24 mouse cellular contexts compared by ENCODE assay signal in the genomic region with DNA sequence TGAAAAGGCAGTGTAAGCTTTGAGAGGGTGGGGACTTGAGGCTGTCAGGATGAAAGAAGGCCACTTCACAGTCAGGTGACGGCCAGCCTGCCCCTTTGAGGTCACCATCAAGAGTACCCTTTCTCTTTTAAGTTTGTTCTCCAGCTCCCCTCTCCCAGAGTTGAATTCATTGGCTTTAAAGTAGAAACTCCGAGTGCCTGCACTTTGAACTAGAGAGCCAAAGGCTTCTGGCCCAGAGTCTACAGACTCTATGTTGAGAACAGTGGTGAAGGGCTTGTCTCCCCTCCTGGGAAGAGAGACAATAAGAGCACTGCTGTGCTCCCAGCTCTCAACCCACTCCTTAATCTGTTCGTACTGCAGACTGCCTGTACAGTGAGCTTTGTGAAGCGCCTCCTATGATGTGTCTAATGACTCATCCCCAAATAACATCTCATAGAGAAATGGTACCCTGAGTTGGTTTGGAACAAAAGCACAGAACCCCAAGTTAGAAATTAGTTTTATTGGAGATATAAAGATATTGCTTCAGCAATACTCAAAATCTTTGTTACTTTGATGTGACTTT. TPM values are rescaled to one million over a fixed set of nuclear protein-coding genes. Genes with fewer than 3 reads are reported as not detected.
DNase-seq lines count a peak whose midpoint lies in the region; ATAC-seq and TF ChIP-seq lines count a peak whose summit lies in the region.
"Had no signal": no experiment of that assay in that cellular context is flagged by ENCODE, and none has a peak within 500 bp of the region (broad histone marks: within the 10 kb centered on the region; RNA-seq: fewer than 3 reads in every experiment).

No protein-coding gene starts in this region.

- no peak overlapping the region for H3K9ac ChIP-seq in midbrain, postnatal 0 days (replicated peaks; ENCODE audit: low read length, poor library complexity, severe bottlenecking)
- H3K9ac ChIP-seq: embryonic facial prominence, embryonic 12.5 days; forebrain, postnatal 0 days; heart, embryonic 15.5 days; hindbrain, embryonic 15.5 days had no signal

- H3K4me3 ChIP-seq in midbrain, embryonic 10.5 days: no peak overlapping the region
- no peak overlapping the region for H3K4me3 ChIP-seq in midbrain, postnatal 0 days (ENCODE audit: low read depth, low read length)
- H3K4me3 ChIP-seq: embryonic facial prominence, embryonic 12.5 days; heart, embryonic 15.5 days; hindbrain, embryonic 15.5 days had no signal

- H3K27ac ChIP-seq in midbrain, embryonic 10.5 days (replicated peaks): peak overlapping the region; percentile 38; the same call in 1 of the 2 replicates
- H3K27ac ChIP-seq in midbrain, postnatal 0 days (ENCODE audit: low read depth, low read length): no peak overlapping the region
- H3K27ac ChIP-seq: embryonic facial prominence, embryonic 12.5 days; heart, embryonic 15.5 days; hindbrain, embryonic 15.5 days had no signal

- no peaks in the 10 kb centered on the region for H3K9me3 ChIP-seq in midbrain, embryonic 10.5 days (replicated peaks)
- H3K9me3 ChIP-seq in midbrain, postnatal 0 days (ENCODE audit: low read length): no peaks in the 10 kb centered on the region
- H3K9me3 ChIP-seq: embryonic facial prominence, embryonic 12.5 days; heart, embryonic 15.5 days; hindbrain, embryonic 15.5 days had no signal

- H3K36me3 ChIP-seq in midbrain, embryonic 10.5 days: no peaks in the 10 kb centered on the region
- no peaks in the 10 kb centered on the region for H3K36me3 ChIP-seq in midbrain, postnatal 0 days (ENCODE audit: insufficient read depth, low read length)
- H3K36me3 ChIP-seq: embryonic facial prominence, embryonic 12.5 days; heart, embryonic 15.5 days; hindbrain, embryonic 15.5 days had no signal

- no peak for TF ChIP-seq POLR2A in brain, embryonic 14.5 days (IDR thresholded peaks at IDR 0.05; ENCODE audit: borderline replicate concordance, extremely low read depth, insufficient read depth, insufficient read length, poor library complexity, severe bottlenecking)

- TF ChIP-seq CTCF in midbrain, postnatal 0 days (IDR thresholded peaks at IDR 0.05): no peak
- TF ChIP-seq CTCF in brain, embryonic 14.5 days (IDR thresholded peaks at IDR 0.05; ENCODE audit: borderline replicate concordance, extremely low read depth, insufficient read depth, insufficient read length): no peak

- no peak for ATAC-seq in midbrain, postnatal 0 days (ENCODE audit: low FRiP score)
- ATAC-seq: activated CD4-positive, CD25-positive, alpha-beta regulatory T cell, adult 4 months; forebrain, postnatal 0 days; Patski had no signal

- WGBS in midbrain, embryonic 10.5 days: 50% methylated on average over 4 of the region's 4 CpGs
- 55% methylated on average over 4 of the region's 4 CpGs for WGBS in midbrain, postnatal 0 days

- peak; percentile 18 for DNase-seq in heart, adult 11 months
- DNase-seq in heart, postnatal 4 days: no peak
- DNase-seq in midbrain, embryonic 10.5 days (ENCODE audit: low spot score): no peak
- no peak for DNase-seq in midbrain, postnatal 0 days (ENCODE audit: low spot score)
- peak; percentile 52 for DNase-seq in brain, embryonic 14.5 days (ENCODE audit: low read depth)
- no peak for DNase-seq in left cerebral cortex, adult 8-10 months (ENCODE audit: low spot score in 2 of 2)
- DNase-seq: adrenal gland, adult 2 months; adrenal gland, postnatal 36 days; cerebellum, adult 11-12 months; cerebellum, adult 9-10 months; cerebellum, postnatal 25 days; forebrain, postnatal 0 days; gastrocnemius, postnatal 36 days; heart, adult 18-20 months; heart, postnatal 14 days had no signal

- no peak overlapping the region for H3K4me2 ChIP-seq in midbrain, postnatal 0 days (ENCODE audit: low read depth, low read length, poor library complexity, severe bottlenecking)
- H3K4me2 ChIP-seq: embryonic facial prominence, embryonic 12.5 days; heart, embryonic 11.5 days; heart, embryonic 15.5 days; hindbrain, embryonic 15.5 days had no signal

- no peaks in the 10 kb centered on the region for H3K27me3 ChIP-seq in midbrain, embryonic 10.5 days (ENCODE audit: low read depth, poor library complexity, severe bottlenecking)
- no peaks in the 10 kb centered on the region for H3K27me3 ChIP-seq in midbrain, postnatal 0 days (ENCODE audit: insufficient read depth, low read length)
- H3K27me3 ChIP-seq: embryonic facial prominence, embryonic 12.5 days; heart, embryonic 15.5 days; hindbrain, embryonic 15.5 days; Patski had no signal

- peaks cover 40% of the 10 kb centered on the region for H3K4me1 ChIP-seq in midbrain, embryonic 10.5 days
- peaks cover 3% of the 10 kb centered on the region; the same call in 1 of the 2 replicates for H3K4me1 ChIP-seq in midbrain, postnatal 0 days (ENCODE audit: insufficient read depth, low read length)
- H3K4me1 ChIP-seq: embryonic facial prominence, embryonic 12.5 days; heart, embryonic 15.5 days had no signal

RNA-seq across cellular contexts. Expression of gene Ndufb4, which starts 27.8 kb away (rescaled TPM):
- 100 to 1,000 TPM; 141 to 154 TPM for total RNA-seq in heart, postnatal 4 days (2021)
- 46.2 and 50.9 TPM in 2 replicates for polyA plus RNA-seq in midbrain, embryonic 10.5 days (2016; fragmentation: Nextera tagmentation; extraction: Ambion mirVana)
- total RNA-seq in midbrain, postnatal 0 days (2014; rRNA removed): 32.3 and 39.6 TPM in 2 replicates
- polyA plus RNA-seq in midbrain, postnatal 0 days (2015; fragmentation: Nextera tagmentation; extraction: Ambion mirVana): 86.9 and 90.7 TPM in 2 replicates
- polyA plus RNA-seq in brain, embryonic 14.5 days (2012; rRNA removed): 41.7 and 67.5 TPM in 2 replicates
- 10 to 100 TPM; 62.1 to 83.1 (median 75.9) TPM for total RNA-seq in left cerebral cortex, adult 8-10 months (2022)

RNA-seq across cellular contexts. Expression of gene Hgd, which starts 46.5 kb away (rescaled TPM):
- under 1 TPM in 1 of 2 experiments, not detected in 1; 0.74 TPM for total RNA-seq in heart, postnatal 4 days (2021)
- 0.21 and 0.31 TPM in 2 replicates for polyA plus RNA-seq in midbrain, embryonic 10.5 days (2016; fragmentation: Nextera tagmentation; extraction: Ambion mirVana)
- total RNA-seq in midbrain, postnatal 0 days (2014; rRNA removed): 0.27 TPM in 1 of 2 replicates, not detected in the other
- polyA plus RNA-seq in midbrain, postnatal 0 days (2015; fragmentation: Nextera tagmentation; extraction: Ambion mirVana): 0.32 and 0.43 TPM in 2 replicates
- polyA plus RNA-seq in brain, embryonic 14.5 days (2012; rRNA removed): 0.07 and 0.18 TPM in 2 replicates
- total RNA-seq in left cerebral cortex, adult 8-10 months (2022): not detected
- total RNA-seq: CH12.LX; forebrain, postnatal 0 days; gastrocnemius, postnatal 36 days; heart, adult 18-20 months had no signal
- polyA plus RNA-seq: activated CD4-positive, CD25-positive, alpha-beta regulatory T cell, adult 4 months; adrenal gland, adult 2 months; cortical plate, adult 2 months; forebrain, postnatal 0 days; hindbrain, embryonic 11.5 days had no signal

Comparison
In these comparisons a context has a peak if more than half of its experiments do, and no peak if none do; other contexts are left out.
1. DNase-seq: peak in heart, adult 11 months (single experiment) and brain, embryonic 14.5 days (single experiment); none in heart, postnatal 4 days (single experiment), midbrain, embryonic 10.5 days (single experiment), midbrain, postnatal 0 days (single experiment) and left cerebral cortex, adult 8-10 months (0 of 2).